Mouse (Mus musculus) embryonic facial prominence, embryonic 14.5 days (tissue): Measurements from ENCODE around the gene Lmna. TPM values are rescaled to one million over a fixed set of nuclear protein-coding genes. Genes with fewer than 3 reads are reported as not detected.

ENCODE experiments used
- ATAC-seq: fragments of 200-750 bp; cut with Nextera tagmentation; 2 replicates; pipeline ENCODE4 v1.8.0; 2017; ENCODE audit warnings: low read depth, moderate number of reproducible peaks, moderate TSS enrichment
- DNase-seq: peaks from one replicate; pipeline ENCODE4 v3.0.0-alpha.2; 2015; ENCODE audit warnings: low spot score
- H3K27ac ChIP-seq: fragments of 300-500 bp; sonication (generic); replicated peaks from 2 replicates; pipeline ENCODE4 v1.5.1; 2014; ENCODE audit warnings: low read depth, mild to moderate bottlenecking, low read length, moderate library complexity
- H3K27me3 ChIP-seq: fragments of 300-500 bp; sonication (generic); replicated peaks from 2 replicates; pipeline ENCODE4 v1.6.1; 2014; ENCODE audit warnings: low read length; ENCODE audit not compliant: control insufficient read depth, insufficient read depth
- H3K36me3 ChIP-seq: fragments of 300-500 bp; sonication (generic); 2 replicates; pipeline ENCODE4 v1.6.1; 2014; ENCODE audit warnings: low read length, mixed read lengths; ENCODE audit not compliant: control insufficient read depth, insufficient read depth
- H3K4me1 ChIP-seq: fragments of 300-500 bp; sonication (generic); 2 replicates; pipeline ENCODE4 v1.6.1; 2014; ENCODE audit warnings: antibody characterized with exemption, low read length; ENCODE audit not compliant: control insufficient read depth, insufficient read depth
- H3K4me2 ChIP-seq: fragments of 300-500 bp; sonication (generic); 2 replicates; pipeline ENCODE4 v1.6.1; 2014; ENCODE audit warnings: low read depth, mild to moderate bottlenecking, low read length, moderate library complexity, mixed read lengths
- H3K4me3 ChIP-seq: fragments of 300-500 bp; sonication (generic); 2 replicates; pipeline ENCODE4 v1.5.1; 2014; ENCODE audit warnings: low read depth, mild to moderate bottlenecking, low read length
- H3K9ac ChIP-seq: fragments of 300-500 bp; sonication (generic); 2 replicates; pipeline ENCODE4 v1.6.1; 2014; ENCODE audit warnings: low read depth, mild to moderate bottlenecking, low read length, moderate library complexity, mixed read lengths
- H3K9me3 ChIP-seq: fragments of 300-500 bp; sonication (generic); 2 replicates; pipeline ENCODE4 v1.6.1; 2016; ENCODE audit warnings: low read length; ENCODE audit not compliant: control insufficient read depth
- WGBS: fragments of 180-500 bp; shearing (Covaris S2); extraction: QIAGEN DNeasy Blood & Tissue Kit; methylation state at CpG from one replicate; pipeline ENCODE4 v1.1.7; 2014; 5-methylcytosine and 5-hydroxymethylcytosine counted together
- polyA plus RNA-seq: library from polyadenylated mRNA; unstranded; fragments of >200 nt; fragmentation: Nextera tagmentation; extraction: Ambion mirVana; gene quantifications from 2 replicates; pipeline ENCODE4 v1.2.1, GENCODE M21; 2014

Lmna gene
- polyA plus RNA-seq, 1 experiment from 2014 or later, result 482 TPM

GRCm38 (mm10) chr3:88456313-88456712, 53.4 kb downstream of the Lmna start:
- no peak overlapping the region for H3K4me3 ChIP-seq
- no peak overlapping the region for H3K4me2 ChIP-seq
- H3K9ac ChIP-seq, result no peak overlapping the region
- no peaks in the 10 kb centered on the region for H3K36me3 ChIP-seq
- H3K27ac ChIP-seq, result no peak overlapping the region
- peaks cover 21% of the 10 kb centered on the region for H3K4me1 ChIP-seq
- WGBS, result 86% methylated on average over 8 of the region's 8 CpGs
- ATAC-seq, result no peak
- no peaks in the 10 kb centered on the region for H3K9me3 ChIP-seq
- DNase-seq, result no peak
- H3K27me3 ChIP-seq, result no peaks in the 10 kb centered on the region

GRCm38 (mm10) chr3:88455588-88456264, 54.0 kb downstream of the Lmna start:
- Histone ChIP-seq H3K9ac (no peak overlapping the region), H3K36me3 (no peaks in the 10 kb centered on the region), H3K27ac (peak overlapping the region; percentile 57), H3K27me3 (no peaks in the 10 kb centered on the region), H3K4me2 (peak overlapping the region; percentile 19; the same call in 1 of the 2 replicates), H3K9me3 (no peaks in the 10 kb centered on the region), H3K4me1 (peaks cover 17% of the 10 kb centered on the region), H3K4me3 (no peak overlapping the region)
- 76% methylated on average over 18 of the region's 18 CpGs for WGBS
- DNase-seq, result peak; percentile 80
- ATAC-seq, result peak; percentile 83

GRCm38 (mm10) chr3:88454762-88455587, 54.8 kb downstream of the Lmna start:
- no peaks in the 10 kb centered on the region for H3K9me3 ChIP-seq
- peak; percentile 34; the same call in 1 of the 2 replicates for ATAC-seq
- H3K4me1 ChIP-seq, result peaks cover 15% of the 10 kb centered on the region
- no peak overlapping the region for H3K9ac ChIP-seq
- no peak for DNase-seq
- no peaks in the 10 kb centered on the region for H3K27me3 ChIP-seq
- H3K27ac ChIP-seq, result peak overlapping the region; percentile 57
- H3K4me2 ChIP-seq, result peak overlapping the region; percentile 19; the same call in 1 of the 2 replicates
- H3K4me3 ChIP-seq, result no peak overlapping the region
- H3K36me3 ChIP-seq, result no peaks in the 10 kb centered on the region
- 53% methylated on average over 9 of the region's 9 CpGs for WGBS

- H3K4me1 ChIP-seq, result peaks cover 15% of the 10 kb centered on the region
- WGBS, result 64% methylated on average over 8 of the region's 8 CpGs
- no peak for ATAC-seq
- H3K4me3 ChIP-seq, result no peak overlapping the region
- no peak overlapping the region for H3K27ac ChIP-seq
- no peaks in the 10 kb centered on the region for H3K9me3 ChIP-seq
- no peak overlapping the region for H3K4me2 ChIP-seq
- no peak for DNase-seq
- H3K9ac ChIP-seq, result no peak overlapping the region
- no peaks in the 10 kb centered on the region for H3K36me3 ChIP-seq
- no peaks in the 10 kb centered on the region for H3K27me3 ChIP-seq
Measured at GRCm38 (mm10) chr3:88453986-88454385, 55.8 kb downstream of the Lmna start.

- no peak overlapping the region for H3K4me2 ChIP-seq
- H3K9me3 ChIP-seq, result no peaks in the 10 kb centered on the region
- no peak for DNase-seq
- H3K36me3 ChIP-seq, result no peaks in the 10 kb centered on the region
- no peak overlapping the region for H3K9ac ChIP-seq
- no peak for ATAC-seq
- no peaks in the 10 kb centered on the region for H3K27me3 ChIP-seq
- 56% methylated on average over 7 of the region's 8 CpGs for WGBS
- no peak overlapping the region for H3K27ac ChIP-seq
- no peak overlapping the region for H3K4me3 ChIP-seq
- peaks cover 11% of the 10 kb centered on the region; the same call in 1 of the 2 replicates for H3K4me1 ChIP-seq
Measured at GRCm38 (mm10) chr3:88453369-88453768, 56.4 kb downstream of the Lmna start.

GRCm38 (mm10) chr3:88452716-88453115, 57.0 kb downstream of the Lmna start:
- WGBS, result 78% methylated on average over 6 of the region's 6 CpGs
- no peaks in the 10 kb centered on the region for H3K27me3 ChIP-seq
- no peaks in the 10 kb centered on the region for H3K9me3 ChIP-seq
- no peaks in the 10 kb centered on the region for H3K36me3 ChIP-seq
- H3K4me3 ChIP-seq, result no peak overlapping the region
- no peak overlapping the region for H3K9ac ChIP-seq
- ATAC-seq, result no peak
- H3K4me2 ChIP-seq, result no peak overlapping the region
- H3K27ac ChIP-seq, result no peak overlapping the region
- DNase-seq, result no peak
- peaks cover 11% of the 10 kb centered on the region; the same call in 1 of the 2 replicates for H3K4me1 ChIP-seq

- no peak overlapping the region for H3K27ac ChIP-seq
- H3K9me3 ChIP-seq, result no peaks in the 10 kb centered on the region
- DNase-seq (no peak), ATAC-seq (no peak)
- peaks cover 11% of the 10 kb centered on the region; the same call in 1 of the 2 replicates for H3K4me1 ChIP-seq
- 70% methylated on average over 5 of the region's 5 CpGs for WGBS
- no peaks in the 10 kb centered on the region for H3K27me3 ChIP-seq
- H3K9ac ChIP-seq, result no peak overlapping the region
- no peak overlapping the region for H3K4me3 ChIP-seq
- no peak overlapping the region for H3K4me2 ChIP-seq
- no peaks in the 10 kb centered on the region for H3K36me3 ChIP-seq
Measured at GRCm38 (mm10) chr3:88452246-88452645, 57.5 kb downstream of the Lmna start.

- Histone ChIP-seq H3K27ac (no peak overlapping the region), H3K4me1 (peaks cover 6% of the 10 kb centered on the region; the same call in 1 of the 2 replicates), H3K9ac (no peak overlapping the region), H3K9me3 (no peaks in the 10 kb centered on the region), H3K4me2 (no peak overlapping the region), H3K36me3 (no peaks in the 10 kb centered on the region), H3K27me3 (no peaks in the 10 kb centered on the region), H3K4me3 (no peak overlapping the region)
- 72% methylated on average over 12 of the region's 12 CpGs for WGBS
- DNase-seq, result no peak
- no peak for ATAC-seq
Measured at GRCm38 (mm10) chr3:88450379-88451131, 59.2 kb downstream of the Lmna start.
